Mouse (Mus musculus): ENCODE measurements at regions not wholly inside any gene's neighbourhood (a gene's known extent, or its start where the extent isn't known, plus 50 kb on each side); places are given as distances from the start of the nearest gene placed in this dataset.
"Not testable (repeated sequence)": the region's sequence is repeated elsewhere in the genome, so short reads cannot be mapped to it uniquely, and the experiment has no call there.

DNA sequence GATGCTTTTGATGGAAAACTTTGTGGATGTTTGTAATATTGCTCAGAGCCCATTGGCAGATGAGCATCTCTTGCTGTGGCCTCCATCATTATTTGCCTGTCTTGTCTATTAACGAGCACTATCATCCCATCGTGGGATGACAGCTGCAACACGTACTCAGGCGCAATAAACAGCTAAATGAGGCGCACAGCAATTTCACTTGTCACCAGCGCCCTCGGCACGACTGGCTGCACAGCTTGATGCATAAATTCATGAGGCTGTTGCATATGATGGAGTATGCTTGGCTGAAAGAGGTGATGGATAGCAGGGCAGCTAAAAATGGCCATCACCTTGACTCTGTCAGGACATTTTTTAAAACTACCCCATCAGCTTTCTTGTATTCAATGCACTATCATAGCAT is 853.1 kb upstream of the Pou3f2 start:
- DNase-seq (ENCODE audit: low spot score in 2 of 2) = no peak

DNA sequence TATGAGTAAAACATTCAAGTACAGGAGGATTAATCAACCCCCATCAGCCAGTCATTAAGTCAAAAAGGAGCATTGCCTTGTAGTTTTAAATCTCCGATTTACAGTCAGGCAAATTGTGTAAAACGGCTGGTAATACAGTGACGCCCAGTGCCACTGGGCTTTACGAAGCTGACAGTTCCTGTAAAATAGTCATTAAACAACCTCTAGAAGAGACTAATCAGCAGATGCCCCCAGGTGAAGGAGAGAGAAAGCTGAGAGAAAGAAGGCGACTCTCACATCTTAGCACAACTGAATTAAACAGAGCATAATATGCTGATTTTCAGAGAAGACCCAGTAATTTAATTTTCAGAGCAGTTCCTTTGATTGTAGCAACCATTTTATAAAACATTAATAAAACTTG is 850.3 kb upstream of the Pou3f2 start:
- no peak for DNase-seq (ENCODE audit: low spot score in 2 of 2)

DNA sequence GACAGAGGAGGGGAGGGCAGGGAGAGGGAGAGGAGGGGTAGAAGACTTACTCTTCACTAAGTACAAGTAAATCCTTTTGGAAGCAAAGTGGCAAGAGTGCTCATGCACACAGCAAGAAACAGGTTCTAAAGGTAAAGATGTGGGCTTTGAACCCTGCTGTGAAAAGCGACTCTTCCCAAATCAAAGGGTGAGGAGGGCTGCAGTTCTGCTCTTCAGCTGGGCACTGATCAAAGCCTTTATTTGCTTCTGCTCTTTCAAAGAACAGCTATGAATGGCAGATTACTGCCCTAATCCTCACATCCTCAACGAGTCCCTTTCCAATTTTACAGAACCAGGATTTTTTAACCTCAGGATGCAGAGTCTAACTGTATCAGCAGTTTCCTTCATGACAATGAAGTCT is 812.5 kb upstream of the Pou3f2 start:
- DNase-seq (ENCODE audit: low spot score in 2 of 2) = no peak

DNA sequence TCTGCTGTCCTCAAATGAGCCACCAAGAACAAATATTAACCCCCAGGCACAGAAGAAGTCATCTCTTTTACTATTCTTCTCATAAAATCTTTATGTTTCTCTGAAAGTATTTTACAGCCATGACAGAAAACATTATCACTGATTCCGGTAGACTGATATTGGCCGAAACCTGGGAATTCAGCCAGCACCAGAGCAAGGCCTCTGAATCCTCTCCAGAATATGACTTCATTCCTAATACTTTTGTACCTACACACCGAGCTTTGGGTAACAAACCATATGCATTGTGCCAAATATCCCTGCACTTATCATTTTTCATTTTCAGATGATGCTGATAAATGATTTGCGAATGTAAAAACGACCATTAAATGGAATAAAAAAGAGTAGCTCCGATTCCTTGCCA is 791.9 kb upstream of the Pou3f2 start:
- no peak for DNase-seq (ENCODE audit: low spot score in 2 of 2)

DNA sequence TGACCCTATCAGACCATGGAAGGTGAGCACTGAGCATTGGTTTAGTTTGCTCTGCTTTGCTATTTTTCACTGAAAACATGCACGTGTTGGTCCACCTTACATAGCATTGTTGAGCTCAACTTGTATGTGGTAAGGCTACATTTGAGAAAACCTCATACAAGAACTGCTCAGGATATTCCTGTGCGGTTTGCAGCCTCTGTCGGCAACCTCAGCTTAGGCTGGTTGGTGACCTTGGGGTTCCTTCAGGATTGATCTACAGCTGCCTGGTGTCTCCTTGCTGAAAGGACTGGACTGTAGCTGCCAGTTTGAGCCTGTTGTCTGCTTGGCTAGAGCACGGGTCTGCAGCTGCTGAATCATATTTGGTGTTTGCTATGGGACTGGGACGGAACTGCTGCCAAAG is 787.0 kb upstream of the Pou3f2 start:
- no peak for DNase-seq (ENCODE audit: low spot score in 2 of 2)

DNA sequence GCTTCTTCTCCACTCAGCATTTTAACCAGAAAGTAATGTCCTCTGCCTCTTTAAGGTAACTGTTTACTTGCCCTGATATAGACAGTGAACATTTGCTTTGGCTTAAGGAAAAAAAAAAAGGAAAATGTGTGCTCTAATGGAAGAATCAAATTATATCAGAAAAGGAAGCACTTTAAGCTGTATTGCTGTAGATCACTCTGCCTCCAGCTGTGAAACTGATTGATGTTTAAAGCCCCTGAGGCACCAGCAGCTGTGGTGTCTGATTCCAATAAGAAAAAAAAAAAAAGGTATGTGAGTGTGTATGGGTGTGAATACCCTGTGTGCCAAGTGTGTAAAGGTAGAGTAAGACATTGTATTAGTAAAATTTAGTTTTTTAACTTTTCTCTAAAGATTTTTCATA is 783.8 kb upstream of the Pou3f2 start:
- no peak for DNase-seq (ENCODE audit: low spot score in 2 of 2)

DNA sequence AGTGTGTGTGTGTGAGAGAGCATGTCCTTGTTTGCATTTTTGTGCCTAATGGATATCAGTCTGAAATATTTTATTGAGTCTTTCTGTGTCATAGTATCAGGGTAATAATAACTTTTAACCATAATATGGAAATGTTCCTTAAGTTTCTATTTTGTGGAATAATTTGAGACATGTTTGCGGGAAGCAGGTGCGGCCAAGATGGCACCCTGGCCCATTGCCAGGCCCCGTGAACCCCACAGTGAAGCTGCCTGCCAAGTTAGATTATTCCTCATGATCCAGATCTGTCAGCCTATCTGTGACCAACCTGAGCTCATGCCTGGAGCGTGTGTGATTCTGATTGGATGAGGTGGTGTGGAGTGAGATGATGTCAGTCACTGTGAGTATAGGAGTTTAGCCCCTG is 772.2 kb upstream of the Pou3f2 start:
- no peak for DNase-seq (ENCODE audit: low spot score in 2 of 2)

DNA sequence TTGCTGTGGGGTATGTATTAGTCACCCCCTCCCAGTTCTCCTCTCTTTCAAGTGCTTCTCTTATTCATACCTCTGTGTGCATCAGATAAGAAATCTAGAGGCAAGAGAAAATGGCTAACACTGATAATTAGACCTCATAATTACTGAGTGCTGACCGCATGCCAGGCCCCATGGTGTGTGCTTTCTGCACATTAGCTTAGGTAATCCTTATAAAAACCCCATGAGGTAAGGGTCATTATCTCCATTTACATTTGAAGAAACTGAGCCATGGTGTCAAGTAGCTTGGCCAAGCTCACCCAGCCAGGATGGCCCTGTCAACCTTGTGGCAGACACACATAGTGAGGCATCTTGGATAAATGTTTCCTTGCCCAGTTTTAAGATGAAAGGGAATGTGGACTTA is 746.8 kb upstream of the Pou3f2 start:
- DNase-seq (ENCODE audit: low spot score in 2 of 2) = no peak

DNA sequence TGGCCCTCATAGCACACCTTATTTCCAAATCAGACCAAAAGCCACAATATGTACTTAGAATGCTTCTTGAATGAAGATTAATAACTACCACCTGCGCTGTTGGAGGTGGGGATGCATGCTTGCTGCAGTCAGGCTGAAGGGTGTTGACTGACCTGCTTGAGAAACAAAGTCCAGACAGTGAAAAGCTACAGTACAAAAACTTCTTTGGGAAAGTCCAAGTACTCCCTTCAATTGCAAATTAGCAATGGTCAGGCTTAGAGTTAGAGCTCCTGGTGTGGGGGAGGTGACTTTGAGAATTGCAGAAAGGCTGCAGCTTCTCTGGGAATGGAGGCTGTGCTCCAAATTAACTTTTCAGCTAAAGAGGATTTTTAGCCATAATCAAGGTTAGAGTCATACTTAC is 706.6 kb upstream of the Pou3f2 start:
- not testable (repeated sequence) for DNase-seq (ENCODE audit: low spot score in 2 of 2)

DNA sequence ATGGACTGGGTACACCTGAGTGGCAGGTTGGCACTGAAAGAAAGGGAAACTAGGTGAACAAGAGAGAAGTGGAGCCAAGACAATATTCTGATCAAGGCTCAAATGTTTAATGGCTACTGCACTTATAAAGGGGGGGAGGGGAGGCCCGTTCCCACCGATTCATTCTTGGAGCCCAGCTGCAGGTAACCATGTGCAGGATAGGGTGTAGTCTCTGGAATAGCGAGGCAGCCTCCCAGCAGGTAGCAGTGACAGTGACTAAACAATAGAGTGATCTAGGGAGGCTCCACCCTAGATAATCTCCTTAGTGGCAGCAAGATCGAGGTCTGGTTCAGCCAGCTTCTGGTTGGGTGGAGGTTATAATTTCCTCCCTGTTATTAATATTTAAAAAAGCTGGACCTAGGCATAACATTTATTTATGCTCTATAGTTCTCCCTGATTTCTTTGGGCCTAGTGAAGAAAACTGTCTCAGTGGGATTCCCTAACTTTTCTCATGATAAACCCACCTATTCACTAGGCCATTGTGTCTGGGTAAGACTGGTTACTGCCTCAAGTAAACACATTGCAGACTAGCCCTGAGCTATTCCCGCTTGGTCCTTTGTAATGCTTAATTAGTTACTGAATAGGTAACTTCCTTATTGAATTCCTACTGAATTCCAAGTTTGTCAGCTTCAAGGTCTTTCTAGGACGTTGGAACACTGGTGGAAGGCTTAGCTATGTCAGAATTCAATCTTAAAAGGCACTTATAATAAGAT is 705.4 kb upstream of the Pou3f2 start:
- no peak for DNase-seq (ENCODE audit: low spot score in 2 of 2)

DNA sequence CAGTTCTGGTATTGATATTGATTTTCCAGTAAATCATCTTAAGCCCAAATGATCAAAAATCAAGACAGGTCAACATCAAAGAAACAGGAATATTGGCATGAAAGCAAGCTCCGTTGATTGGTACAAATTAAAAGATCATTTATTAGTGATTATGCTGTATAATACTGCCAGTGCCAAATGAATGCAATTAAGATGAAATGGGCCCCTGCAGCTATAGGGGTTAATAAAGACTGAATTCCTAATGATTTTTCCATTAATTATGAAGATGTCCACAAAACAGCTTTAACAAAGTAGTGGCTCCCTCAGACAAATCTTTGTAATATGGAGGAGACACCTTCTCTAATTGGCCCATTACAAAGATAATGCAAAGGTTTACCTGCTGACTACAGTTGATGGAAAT is 685.6 kb upstream of the Pou3f2 start:
- no peak for DNase-seq (ENCODE audit: low spot score in 2 of 2)

DNA sequence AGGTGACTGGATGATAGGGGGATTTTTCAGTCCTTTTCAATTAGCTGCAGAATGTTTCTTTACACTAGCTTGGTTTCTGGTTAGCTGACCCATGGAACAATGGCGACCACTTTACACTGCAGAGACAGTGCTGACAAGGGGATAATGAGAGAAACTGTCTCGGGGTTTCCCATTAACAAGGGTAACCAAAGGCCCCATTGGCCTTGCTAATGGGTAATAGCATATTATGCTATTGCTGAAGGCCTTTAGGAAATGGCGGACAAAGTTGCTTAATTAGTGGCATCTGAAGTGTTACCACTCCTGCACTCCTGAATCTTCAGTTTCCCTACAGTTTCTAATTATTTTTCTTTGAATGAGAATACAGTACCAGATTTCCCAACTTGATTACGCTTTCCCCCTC is 685.2 kb upstream of the Pou3f2 start:
- no peak for DNase-seq (ENCODE audit: low spot score in 2 of 2)

DNA sequence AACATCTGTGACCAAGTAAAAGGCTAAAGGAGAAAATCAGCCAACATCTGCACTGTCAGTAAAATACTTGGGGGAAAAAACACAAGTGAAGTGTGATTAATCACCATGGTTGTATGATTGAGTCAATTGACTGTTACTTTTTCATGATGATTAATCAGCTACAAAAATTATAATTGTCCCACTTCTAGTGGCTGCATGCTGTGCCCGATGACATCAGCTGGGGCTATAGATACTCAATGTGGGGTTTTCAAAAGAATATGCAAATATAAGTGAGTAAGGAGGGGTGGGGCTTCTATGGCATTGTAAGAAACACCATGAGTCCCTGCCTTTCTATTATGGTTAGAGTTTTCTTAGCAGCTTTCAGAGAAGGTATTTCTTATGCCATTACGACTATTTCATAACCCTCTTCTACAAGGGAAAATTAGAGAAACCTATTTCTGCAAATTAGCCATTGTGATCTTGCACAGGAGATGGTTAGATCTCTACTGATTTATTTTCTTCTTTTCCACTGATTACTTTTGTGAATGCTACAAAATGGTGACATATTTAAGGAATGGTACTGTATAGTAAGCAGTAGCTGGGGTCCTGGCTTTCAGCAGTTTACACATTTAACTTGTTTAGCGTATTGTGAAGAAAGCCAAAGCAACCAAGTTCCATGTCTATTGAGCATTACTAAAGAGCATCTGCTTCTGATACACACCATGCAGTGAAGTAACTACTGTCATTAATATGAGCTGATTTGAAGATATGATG is 660.1 kb upstream of the Pou3f2 start:
- DNase-seq (ENCODE audit: low spot score in 2 of 2) = no peak

DNA sequence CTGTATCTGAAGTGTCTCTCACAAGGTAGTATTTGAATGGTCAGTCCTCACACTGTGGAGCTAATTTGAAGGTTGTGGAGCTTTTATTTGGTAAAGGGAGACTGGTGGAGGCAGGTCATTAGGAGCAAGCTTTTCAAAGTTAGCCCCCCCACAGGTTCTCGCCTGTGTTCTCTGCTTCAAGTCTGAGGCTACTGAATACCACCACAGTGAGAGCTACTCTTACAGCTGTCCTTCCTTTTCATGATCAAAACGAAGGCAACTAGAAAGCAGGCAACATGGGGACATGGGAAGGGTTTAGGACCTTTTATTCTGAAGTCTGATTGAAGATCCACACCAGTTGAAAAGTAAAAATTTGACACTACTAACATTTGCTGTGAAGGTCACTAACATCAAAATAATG is 645.2 kb upstream of the Pou3f2 start:
- DNase-seq (ENCODE audit: low spot score in 2 of 2) = no peak

DNA sequence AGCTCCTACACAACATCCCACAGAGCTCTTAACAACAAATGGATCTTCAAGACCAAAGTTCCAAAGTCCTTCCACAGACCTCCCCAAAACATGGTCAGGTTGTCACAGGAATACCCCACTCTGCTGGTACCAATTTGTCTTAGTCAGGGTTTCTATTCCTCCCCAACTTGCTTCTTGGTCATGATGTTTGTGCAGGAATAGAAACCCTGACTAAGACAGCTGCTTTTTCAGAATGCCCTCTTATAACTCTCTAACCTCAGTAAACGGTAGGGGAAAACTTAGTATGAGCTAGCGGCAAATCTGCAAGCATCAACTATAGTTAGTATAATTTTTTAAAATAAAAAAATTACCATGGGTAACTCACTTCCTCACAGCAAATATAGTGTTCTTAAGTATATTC is 613.3 kb upstream of the Pou3f2 start:
- DNase-seq (ENCODE audit: low spot score in 2 of 2) = not testable (repeated sequence)

DNA sequence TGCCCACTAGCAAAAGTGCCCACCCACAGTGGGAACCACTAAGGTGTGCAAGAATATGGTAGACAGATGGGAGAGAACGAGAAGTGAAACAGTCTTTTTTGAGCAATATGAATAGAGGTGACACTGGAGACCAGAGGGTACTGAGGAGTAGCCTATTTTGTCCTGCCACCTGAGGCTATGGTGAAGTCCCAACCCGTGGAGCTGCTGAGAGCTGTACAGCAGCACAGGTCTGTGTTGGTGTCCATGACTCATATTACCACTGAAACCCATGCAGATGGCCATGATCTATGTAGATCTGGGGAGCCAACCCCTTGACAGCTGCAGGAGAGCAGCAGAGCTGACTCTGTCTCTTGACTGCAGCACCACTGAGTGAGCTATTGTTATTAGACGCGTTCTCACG is 591.4 kb upstream of the Pou3f2 start:
- DNase-seq (ENCODE audit: low spot score in 2 of 2) = no peak

DNA sequence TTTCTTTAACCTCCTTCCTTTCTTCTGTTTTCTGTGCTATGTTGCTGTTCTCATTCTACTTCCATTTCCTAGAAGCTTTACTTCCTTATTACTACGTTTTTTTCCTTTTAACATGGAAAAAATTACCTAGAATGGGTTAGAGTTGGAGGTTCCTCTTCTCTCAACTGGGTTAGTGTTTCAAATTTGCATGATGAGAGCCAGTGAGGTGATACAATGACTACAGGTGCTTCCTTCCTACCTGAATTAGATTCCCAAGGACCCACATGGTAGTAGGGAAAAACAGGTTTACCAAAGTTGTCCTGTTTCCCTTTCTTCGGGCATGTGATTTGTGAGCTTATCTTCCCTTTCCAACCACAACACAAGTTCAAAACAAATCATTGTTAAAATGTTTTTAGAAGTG is 589.4 kb upstream of the Pou3f2 start:
- DNase-seq (ENCODE audit: low spot score in 2 of 2) = no peak

DNA sequence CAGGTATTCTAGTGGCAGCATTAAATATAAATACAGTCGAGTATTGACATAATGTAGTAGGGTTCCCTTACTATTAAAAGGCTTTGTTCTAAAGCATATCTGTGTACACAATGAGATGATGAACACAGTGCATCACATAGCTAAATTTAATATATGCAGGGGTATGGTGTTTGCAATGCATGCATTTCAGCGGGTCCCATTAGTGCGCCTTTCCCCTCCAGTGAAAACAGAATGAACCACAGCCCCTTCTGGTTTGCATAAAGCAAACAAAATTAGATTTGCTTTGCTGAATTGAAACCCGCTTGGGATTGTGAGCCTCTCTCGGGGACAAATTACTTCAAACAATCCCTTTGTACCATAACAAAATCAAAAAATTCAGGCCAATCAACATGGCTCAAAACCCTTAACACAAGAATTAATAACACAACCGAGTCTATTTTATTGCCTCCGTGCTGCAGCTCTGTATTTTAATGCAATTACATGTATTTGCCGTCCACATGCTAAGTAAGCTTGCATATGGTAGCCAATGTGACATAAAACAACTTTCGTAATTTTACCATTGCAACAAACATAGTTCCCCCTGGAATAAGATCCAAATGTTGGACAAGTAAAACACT is 562.6 kb upstream of the Pou3f2 start:
- DNase-seq (ENCODE audit: low spot score in 2 of 2) = no peak

DNA sequence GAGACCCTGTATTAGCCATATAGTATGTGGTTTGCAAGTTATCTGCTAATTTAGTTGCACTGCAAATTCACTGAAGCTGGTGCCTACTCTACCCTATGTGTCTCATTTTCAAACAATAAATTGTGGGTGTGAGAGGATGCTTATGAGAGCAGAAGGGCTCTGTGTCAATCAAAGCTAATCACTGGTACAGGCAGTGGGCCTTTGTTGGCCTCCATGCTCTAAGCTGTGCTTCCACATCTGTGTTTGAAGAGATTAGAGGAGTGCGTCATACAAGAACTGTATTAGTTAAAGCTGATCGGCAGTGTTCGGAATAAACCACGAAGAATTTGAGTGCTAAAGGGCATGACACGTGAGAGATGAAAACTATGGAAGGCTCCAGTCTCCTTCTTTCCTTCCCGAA is 549.6 kb upstream of the Pou3f2 start:
- no peak for DNase-seq (ENCODE audit: low spot score in 2 of 2)

DNA sequence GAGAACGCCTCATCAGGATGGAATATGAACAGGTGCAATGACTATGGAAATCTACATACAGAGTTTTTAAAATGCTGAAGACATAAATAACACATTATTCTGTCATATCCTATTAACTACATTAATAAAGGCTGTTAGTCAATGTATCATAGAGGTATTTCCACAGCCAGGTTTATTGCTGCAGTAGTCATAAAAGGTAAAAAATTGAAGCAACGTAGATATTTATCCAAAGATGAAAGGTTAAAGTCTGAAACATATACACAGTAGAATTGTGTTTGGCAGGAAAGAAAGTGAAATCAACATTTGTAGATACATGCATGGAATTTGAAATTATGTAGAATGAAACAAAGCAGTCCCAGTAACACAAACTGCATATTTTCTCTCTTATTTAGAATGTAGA is 543.1 kb upstream of the Pou3f2 start:
- DNase-seq (ENCODE audit: low spot score in 2 of 2) = no peak

DNA sequence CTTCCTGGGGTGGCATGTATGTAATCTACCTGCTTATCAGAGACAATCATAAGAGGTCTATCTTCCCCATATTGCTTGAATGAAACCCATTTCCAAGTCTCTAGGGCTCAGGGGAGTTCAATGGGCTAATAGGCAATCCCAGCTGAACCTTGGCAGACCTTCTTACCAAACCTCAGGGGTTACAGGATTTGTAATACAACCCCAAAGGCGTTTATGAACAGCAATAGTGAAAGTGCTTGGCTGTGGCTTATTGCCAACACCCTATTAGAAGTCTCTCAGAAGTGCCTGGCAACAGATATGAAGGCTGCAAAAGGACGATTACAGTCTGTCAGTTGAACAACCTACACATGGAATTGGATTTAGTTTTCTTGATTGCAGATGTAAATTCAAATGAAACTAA is 534.0 kb upstream of the Pou3f2 start:
- no peak for DNase-seq (ENCODE audit: low spot score in 2 of 2)

DNA sequence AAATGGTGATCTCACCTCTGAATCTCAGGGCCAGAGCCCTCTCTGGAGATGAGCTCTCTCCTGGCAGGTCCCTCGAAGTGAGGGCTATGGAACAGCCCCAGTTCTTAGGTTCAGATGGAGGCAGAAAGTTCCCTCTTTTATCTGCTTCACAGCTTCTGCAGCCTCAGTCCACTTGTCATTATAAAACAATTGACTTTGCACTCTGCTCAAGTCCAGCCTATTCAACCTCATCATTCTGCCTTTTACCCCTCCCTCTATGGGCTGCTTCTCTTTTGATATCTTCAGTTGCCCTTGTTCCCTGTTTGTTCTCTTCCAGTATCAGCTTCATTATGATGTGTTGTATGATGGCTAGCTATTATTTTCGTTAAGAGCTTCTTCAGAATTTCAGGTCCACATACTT is 522.2 kb upstream of the Pou3f2 start:
- no peak for DNase-seq (ENCODE audit: low spot score in 2 of 2)

DNA sequence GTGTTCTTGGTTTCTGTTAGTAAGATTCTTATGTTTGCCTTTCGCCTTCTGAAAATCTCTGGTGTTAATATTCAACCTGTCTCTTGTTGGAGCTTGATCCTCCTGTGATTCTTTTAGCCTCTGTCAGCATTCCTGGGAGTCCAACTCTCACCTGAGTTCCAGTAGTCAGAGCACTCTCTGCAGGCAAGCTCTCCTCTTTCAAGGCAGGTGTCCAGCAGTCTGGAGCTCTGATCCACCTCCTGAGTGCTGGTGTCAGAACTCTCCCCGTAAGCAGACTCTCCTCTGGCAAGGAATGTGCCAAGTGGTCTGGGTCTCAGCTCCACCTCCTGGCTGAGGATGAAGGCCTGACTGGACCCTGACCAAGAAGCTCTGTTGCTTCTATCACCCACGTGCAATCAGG is 521.0 kb upstream of the Pou3f2 start:
- not testable (repeated sequence) for DNase-seq (ENCODE audit: low spot score in 2 of 2)
